Comparison of ENCODE assay signal across 9 mouse cellular contexts in the genomic region with DNA sequence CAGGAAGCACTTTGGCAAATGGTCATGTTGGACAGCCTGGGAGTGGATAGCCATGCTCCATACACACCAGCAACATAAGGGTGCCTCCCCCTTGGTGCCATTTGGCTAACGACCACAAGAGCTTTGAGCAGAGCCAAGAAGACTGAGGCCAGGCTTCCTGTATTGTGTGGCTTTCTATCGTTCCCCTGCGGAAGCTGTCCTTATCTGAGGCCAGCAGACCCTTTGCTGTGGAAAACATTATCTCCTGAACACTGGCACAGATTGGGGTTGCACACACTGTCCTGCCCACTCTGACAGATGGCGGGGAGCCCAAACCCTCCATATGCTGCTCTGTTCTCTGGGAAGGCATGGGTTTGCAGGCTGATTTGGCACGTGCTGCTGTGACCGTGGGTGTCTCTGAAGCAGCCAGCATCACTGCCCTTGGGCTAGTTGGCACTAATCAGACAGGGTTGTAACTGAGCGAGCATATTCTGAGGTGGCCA.
DNase-seq lines count a peak whose midpoint lies in the region; ATAC-seq lines count a peak whose summit lies in the region.
"Had no signal": no experiment of that assay in that cellular context is flagged by ENCODE, and none has a peak within 500 bp of the region (broad histone marks: within the 10 kb centered on the region; RNA-seq: fewer than 3 reads in every experiment).

No protein-coding gene starts in this region.

- peaks cover 4% of the 10 kb centered on the region; the same call in 1 of the 2 replicates for H3K4me1 ChIP-seq in forebrain, embryonic 14.5 days (ENCODE audit: control insufficient read depth, insufficient read depth, low read length)

- no peak overlapping the region for H3K27ac ChIP-seq in forebrain, embryonic 14.5 days (ENCODE audit: low read depth, low read length)

- no peaks in the 10 kb centered on the region for H3K27me3 ChIP-seq in forebrain, embryonic 14.5 days (replicated peaks; ENCODE audit: control insufficient read depth, insufficient read depth, low read length)

- H3K9ac ChIP-seq in forebrain, embryonic 14.5 days (ENCODE audit: low read length), result no peak overlapping the region

- 58% methylated on average over 7 of the region's 7 CpGs for WGBS in forebrain, embryonic 14.5 days

- no peaks in the 10 kb centered on the region for H3K9me3 ChIP-seq in forebrain, embryonic 14.5 days (replicated peaks; ENCODE audit: control insufficient read depth, low read length)

- H3K4me3 ChIP-seq in forebrain, embryonic 14.5 days (ENCODE audit: low read depth, low read length), result no peak overlapping the region

- peak; percentile 81 for ATAC-seq in forebrain, embryonic 14.5 days
- ATAC-seq in megakaryocyte progenitor cell, adult 5-6 weeks (replicated peaks; ENCODE audit: poor library complexity), result peak; percentile 92

- DNase-seq in ovary, adult 18-20 months (ENCODE audit: low spot score), result peak; percentile 3
- no peak for DNase-seq in ovary, postnatal 14 days (ENCODE audit: low spot score)
- DNase-seq in forebrain, embryonic 14.5 days (ENCODE audit: low spot score), result peak; percentile 71
- peak; percentile 81 for DNase-seq in layer of hippocampus, adult 9-10 months (ENCODE audit: low spot score)
- no peak for DNase-seq in embryo, embryonic 11 days
- no peak for DNase-seq in gastrocnemius, postnatal 14 days
- no peak for DNase-seq in lung, postnatal 36 days

- H3K36me3 ChIP-seq in forebrain, embryonic 14.5 days (ENCODE audit: control insufficient read depth, insufficient read depth, low read length), result no peaks in the 10 kb centered on the region
- H3K36me3 ChIP-seq: G1E had no signal

- intact Hi-C loops in gastrocnemius, postnatal 14 days (cut with DNase I; ENCODE audit: low total_unique reads), result no loop called here

- no peak overlapping the region for H3K4me2 ChIP-seq in forebrain, embryonic 14.5 days (ENCODE audit: low read length)

Comparison
In these comparisons a context has a peak if more than half of its experiments do, and no peak if none do; other contexts are left out.
1. DNase-seq: peak in ovary, adult 18-20 months (single experiment), forebrain, embryonic 14.5 days (single experiment) and layer of hippocampus, adult 9-10 months (single experiment); none in ovary, postnatal 14 days (single experiment), embryo, embryonic 11 days (single experiment), gastrocnemius, postnatal 14 days (single experiment) and lung, postnatal 36 days (single experiment).